Mouse (Mus musculus) MEL (cell line): ENCODE results near the gene Bcan. TPM values are rescaled to one million over a fixed set of nuclear protein-coding genes. Genes with fewer than 3 reads are reported as not detected.
A peak's percentile ranks its signal among the peaks of the same experiment; 100 is the strongest.

Source experiments
- DNase-seq: peaks from one replicate; pipeline ENCODE4 v3.0.0; 2011; ENCODE audit warnings: low read depth, low spot score
- H3K27ac ChIP-seq: 2 replicates; pipeline ENCODE4 v1.5.1; 2012; ENCODE audit warnings: low read depth, mild to moderate bottlenecking, control low read depth, low read length, moderate library complexity; ENCODE audit not compliant: control insufficient read depth
- H3K27me3 ChIP-seq, 2 experiments: fragments of 150-350 bp in 1 of 2; sonication (generic) in 1 of 2; 2 replicates each; pipeline ENCODE4 v1.6.1; 2012; ENCODE audit warnings: low read length in 2 of 2, mild to moderate bottlenecking in 2 of 2, improper control_type of control experiment in 1 of 2, moderate library complexity in 1 of 2; ENCODE audit not compliant: insufficient read depth in 2 of 2, control insufficient read depth in 1 of 2
- H3K36me3 ChIP-seq, 2 experiments: 2 replicates each; pipeline ENCODE4 v1.6.1; 2012 to 2014; ENCODE audit warnings: low read length in 2 of 2, improper control_type of control experiment in 1 of 2, inconsistent platforms in 1 of 2, mild to moderate bottlenecking in 1 of 2; ENCODE audit not compliant: insufficient read depth in 2 of 2, control insufficient read depth in 1 of 2
- H3K4me1 ChIP-seq, 2 experiments: fragments of 150-350 bp in 1 of 2; sonication (generic) in 1 of 2; 2 replicates each; pipeline ENCODE4 v1.6.1; 2012; ENCODE audit warnings: low read length in 2 of 2, improper control_type of control experiment in 1 of 2, mild to moderate bottlenecking in 1 of 2; ENCODE audit not compliant: insufficient read depth in 2 of 2, control insufficient read depth in 1 of 2
- H3K4me3 ChIP-seq, 2 experiments: fragments of 150-350 bp in 1 of 2; sonication (generic) in 1 of 2; 2 replicates each; pipeline ENCODE4 v1.5.1; 2012; ENCODE audit warnings: low read depth in 2 of 2, low read length in 2 of 2, mild to moderate bottlenecking in 2 of 2, moderate library complexity in 2 of 2, control low read depth in 1 of 2, improper control_type of control experiment in 1 of 2; ENCODE audit not compliant: control insufficient read depth in 1 of 2, insufficient read depth in 1 of 2
- H3K79me2 ChIP-seq: 2 replicates; pipeline ENCODE4 v1.6.1; 2012; ENCODE audit warnings: mild to moderate bottlenecking, low read length, moderate library complexity; ENCODE audit not compliant: control insufficient read depth, poor library complexity, insufficient read depth
- H3K9ac ChIP-seq: 2 replicates; pipeline ENCODE4 v1.6.1; 2012; ENCODE audit warnings: low read depth, mild to moderate bottlenecking, control low read depth, low read length, moderate library complexity; ENCODE audit not compliant: control insufficient read depth, poor library complexity, severe bottlenecking
- H3K9me3 ChIP-seq: fragments of 150-350 bp; sonication (generic); replicated peaks from 2 replicates; pipeline ENCODE4 v1.6.1; 2012; ENCODE audit warnings: mild to moderate bottlenecking, low read length, improper control_type of control experiment, moderate library complexity; ENCODE audit not compliant: insufficient read depth
- BHLHE40 ChIP-seq: IDR thresholded peaks from 2 replicates; pipeline ENCODE4 v1.6.1; 2012; ENCODE audit warnings: low read depth, mild to moderate bottlenecking, inconsistent platforms, low read length, improper control_type of control experiment, borderline replicate concordance
- CHD1 ChIP-seq: IDR thresholded peaks from 2 replicates; pipeline ENCODE4 v1.6.1; 2012; ENCODE audit warnings: low read depth, mild to moderate bottlenecking, inconsistent platforms, low read length, improper control_type of control experiment
- CTCF ChIP-seq, 3 experiments: IDR thresholded peaks in 2 of 3; conservative IDR thresholded peaks in 1 of 3; 2 replicates each; pipeline ENCODE4 v1.5.1; 2011 to 2012; ENCODE audit warnings: low read length in 3 of 3, low read depth in 2 of 3, mild to moderate bottlenecking in 2 of 3, improper control_type of control experiment in 1 of 3, inconsistent platforms in 1 of 3, mixed read lengths in 1 of 3, moderate library complexity in 1 of 3; ENCODE audit not compliant: control insufficient read depth in 1 of 3, insufficient read depth in 1 of 3, poor library complexity in 1 of 3, severe bottlenecking in 1 of 3
- E2F4 ChIP-seq: IDR thresholded peaks from 2 replicates; pipeline ENCODE4 v1.6.1; 2011; ENCODE audit warnings: low read depth, low read length, improper control_type of control experiment, borderline replicate concordance
- EP300 ChIP-seq, 2 experiments: IDR thresholded peaks; 2 replicates each; pipeline ENCODE4 v1.6.1; 2011; ENCODE audit warnings: improper control_type of control experiment in 2 of 2, low read length in 2 of 2, low read depth in 1 of 2, mild to moderate bottlenecking in 1 of 2
- HCFC1 ChIP-seq: IDR thresholded peaks from 2 replicates; pipeline ENCODE4 v1.6.1; 2012; ENCODE audit warnings: low read depth, mild to moderate bottlenecking, inconsistent platforms, low read length, improper control_type of control experiment, moderate library complexity
- MAFK ChIP-seq: IDR thresholded peaks from 2 replicates; pipeline ENCODE4 v1.6.1; 2011; ENCODE audit warnings: low read depth, mild to moderate bottlenecking, low read length, improper control_type of control experiment, borderline replicate concordance
- MAX ChIP-seq: IDR thresholded peaks from 2 replicates; pipeline ENCODE4 v1.6.1; 2011; ENCODE audit warnings: low read length, improper control_type of control experiment
- MAZ ChIP-seq: IDR thresholded peaks from 2 replicates; pipeline ENCODE4 v1.6.1; 2012; ENCODE audit warnings: low read depth, mild to moderate bottlenecking, inconsistent platforms, low read length, improper control_type of control experiment
- MXI1 ChIP-seq: IDR thresholded peaks from 2 replicates; pipeline ENCODE4 v1.6.1; 2011; ENCODE audit warnings: mild to moderate bottlenecking, low read depth, low read length, improper control_type of control experiment
- MYC ChIP-seq: IDR thresholded peaks from 2 replicates; pipeline ENCODE4 v1.6.1; 2011; ENCODE audit warnings: low read depth, mild to moderate bottlenecking, low read length, improper control_type of control experiment, moderate library complexity
- NELFE ChIP-seq: IDR thresholded peaks from 2 replicates; pipeline ENCODE4 v1.6.1; 2011; ENCODE audit warnings: low read depth, low read length, improper control_type of control experiment
- NRF1 ChIP-seq: IDR thresholded peaks from 2 replicates; pipeline ENCODE4 v1.6.1; 2014; ENCODE audit warnings: low read depth, mild to moderate bottlenecking, inconsistent platforms, low read length, improper control_type of control experiment, moderate library complexity; ENCODE audit not compliant: poor library complexity, insufficient read depth, severe bottlenecking
- POLR2A ChIP-seq, 2 experiments: IDR thresholded peaks; 2 replicates each; pipeline ENCODE4 v1.6.1; 2011 to 2012; ENCODE audit warnings: low read length in 2 of 2, mild to moderate bottlenecking in 2 of 2, control low read depth in 1 of 2, improper control_type of control experiment in 1 of 2, low read depth in 1 of 2, moderate library complexity in 1 of 2; ENCODE audit not compliant: control insufficient read depth in 1 of 2, insufficient read depth in 1 of 2, poor library complexity in 1 of 2
- POLR2AphosphoS5 ChIP-seq: IDR thresholded peaks from 2 replicates; pipeline ENCODE4 v1.6.1; 2012; ENCODE audit warnings: low read depth, borderline replicate concordance, mild to moderate bottlenecking, inconsistent platforms, low read length, moderate library complexity, mixed read lengths
- RAD21 ChIP-seq: IDR thresholded peaks from 2 replicates; pipeline ENCODE4 v1.6.1; 2011; ENCODE audit warnings: mild to moderate bottlenecking, low read depth, low read length, improper control_type of control experiment
- RCOR1 ChIP-seq: IDR thresholded peaks from 2 replicates; pipeline ENCODE4 v1.6.1; 2012; ENCODE audit warnings: low read depth, mild to moderate bottlenecking, inconsistent platforms, low read length, improper control_type of control experiment
- SIN3A ChIP-seq: IDR thresholded peaks from 2 replicates; pipeline ENCODE4 v1.6.1; 2012; ENCODE audit warnings: low read length, improper control_type of control experiment, inconsistent platforms
- SMC3 ChIP-seq: IDR thresholded peaks from 2 replicates; pipeline ENCODE4 v1.6.1; 2011; ENCODE audit warnings: low read depth, low read length, improper control_type of control experiment
- TAL1 ChIP-seq: IDR thresholded peaks from 2 replicates; pipeline ENCODE4 v1.6.1; 2012; ENCODE audit warnings: mild to moderate bottlenecking, inconsistent platforms, low read length, moderate library complexity, mixed read lengths
- TBP ChIP-seq: IDR thresholded peaks from 2 replicates; pipeline ENCODE4 v1.8.0; 2011; ENCODE audit warnings: low read depth, low read length, improper control_type of control experiment
- UBTF ChIP-seq: IDR thresholded peaks from 2 replicates; pipeline ENCODE4 v1.6.1; 2012; ENCODE audit warnings: low read depth, mild to moderate bottlenecking, inconsistent platforms, low read length, improper control_type of control experiment, moderate library complexity, borderline replicate concordance; ENCODE audit not compliant: insufficient read depth
- USF2 ChIP-seq, 2 experiments: IDR thresholded peaks; 2 replicates each; pipeline ENCODE4 v1.6.1; 2011 to 2012; ENCODE audit warnings: improper control_type of control experiment in 2 of 2, low read length in 2 of 2, borderline replicate concordance in 1 of 2, inconsistent platforms in 1 of 2, low read depth in 1 of 2, mild to moderate bottlenecking in 1 of 2; ENCODE audit not compliant: insufficient read depth in 1 of 2
- ZC3H11A ChIP-seq: IDR thresholded peaks from 2 replicates; pipeline ENCODE4 v1.6.1; 2012; ENCODE audit warnings: low read depth, mild to moderate bottlenecking, inconsistent platforms, low read length, improper control_type of control experiment
- ZKSCAN1 ChIP-seq: IDR thresholded peaks from 2 replicates; pipeline ENCODE4 v1.6.1; 2012; ENCODE audit warnings: low read depth, mild to moderate bottlenecking, inconsistent platforms, low read length, improper control_type of control experiment, moderate library complexity
- ZMIZ1 ChIP-seq: IDR thresholded peaks from 2 replicates; pipeline ENCODE4 v1.6.1; 2012; ENCODE audit warnings: low read depth, mild to moderate bottlenecking, inconsistent platforms, low read length, improper control_type of control experiment, moderate library complexity
- ZNF384 ChIP-seq: IDR thresholded peaks from 2 replicates; pipeline ENCODE4 v1.6.1; 2012; ENCODE audit warnings: low read depth, mild to moderate bottlenecking, inconsistent platforms, low read length, improper control_type of control experiment
- polyA plus RNA-seq, 2 experiments: library from polyadenylated mRNA; stranded (reverse) in 1 of 2; unstranded in 1 of 2; fragments of >175 nt in 1 of 2; fragments of >200 nt in 1 of 2; gene quantifications; 2 replicates each; pipeline versions ENCODE4 v1.2.1 to v1.2.4; 2012; ENCODE audit warnings: low replicate concordance in 2 of 2, low read depth in 1 of 2; ENCODE audit not compliant: insufficient read length in 2 of 2, insufficient read depth in 1 of 2, missing spikeins in 1 of 2
- total RNA-seq: library from RNA; depleted of rRNA; stranded (reverse); fragments of 300-350 nt; gene quantifications from 2 replicates; pipeline ENCODE4 v1.2.3, GENCODE M21; 2012

Bcan gene
- total and polyA plus RNA-seq, 3 experiments: not detected

DNA sequence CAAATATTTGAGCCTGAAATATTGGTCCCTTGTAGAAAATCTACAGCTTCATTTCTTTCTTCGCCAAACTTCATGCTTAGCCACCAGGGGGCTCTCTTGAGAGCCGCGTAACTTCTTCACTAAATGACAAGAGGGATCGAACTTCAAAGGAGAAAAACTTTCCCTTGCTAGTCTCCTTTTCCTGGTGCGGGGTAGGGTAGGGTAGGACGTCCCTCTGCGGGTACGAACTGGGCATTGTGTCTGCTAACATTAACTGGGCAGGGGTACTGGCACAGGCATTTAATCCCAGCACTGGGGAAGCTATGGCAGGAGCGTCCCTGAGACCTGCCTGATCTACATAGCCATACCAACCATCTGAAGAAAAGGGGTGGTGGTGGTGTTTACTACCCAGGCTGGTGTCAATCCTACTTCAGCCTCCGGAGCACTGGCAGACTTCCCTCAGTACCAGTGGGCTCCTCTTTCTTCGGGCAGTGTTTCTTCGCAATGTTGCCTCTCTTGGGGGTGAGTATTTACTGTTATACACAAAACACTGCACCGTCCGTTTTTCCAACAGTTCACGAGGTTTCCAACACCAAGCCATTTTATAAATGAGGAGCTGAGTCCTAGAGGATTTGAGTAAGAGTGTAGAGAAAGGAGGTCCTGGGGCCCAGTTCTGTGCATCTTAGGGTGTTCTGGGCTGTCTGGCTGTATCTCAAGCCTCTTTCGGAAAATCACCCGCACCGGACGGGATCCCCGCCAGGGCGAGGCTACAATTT, 29.7 kb downstream of the Bcan start:
- Histone ChIP-seq H3K4me1 (no peaks in the 10 kb centered on the region), H3K4me3 (peak overlapping the region in 1 of 2 experiments; percentile 43; a peak in 1 of 4 replicates)

DNA sequence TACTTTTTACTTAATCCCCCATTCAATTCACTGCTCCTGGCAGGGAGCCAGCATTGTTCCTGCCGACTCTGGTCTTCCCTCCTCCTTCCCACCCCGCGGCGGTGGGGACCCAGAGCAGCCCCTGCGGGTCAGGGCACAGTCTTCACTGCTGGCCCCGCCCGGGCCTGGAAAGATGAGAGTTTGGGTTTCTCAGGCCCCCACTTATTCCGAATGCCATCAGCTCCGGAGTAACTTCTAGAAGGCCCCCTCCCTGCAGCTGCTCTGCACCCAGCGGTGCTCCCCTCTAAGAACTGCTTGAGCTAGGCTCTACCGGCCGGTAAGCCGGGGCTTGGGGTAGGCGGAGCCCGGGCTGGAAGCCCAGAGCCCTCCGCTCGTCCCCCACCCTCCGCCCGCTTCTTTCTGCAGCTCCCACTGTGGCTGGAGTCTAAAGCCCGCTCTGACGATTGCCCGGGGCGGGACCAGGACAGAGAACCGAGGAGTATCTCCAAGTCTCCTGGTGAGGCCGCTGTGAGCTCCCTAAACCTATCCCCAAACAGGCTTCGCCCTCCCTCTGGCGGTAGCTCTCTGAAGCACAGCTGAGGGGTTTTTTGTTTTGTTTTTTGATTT, 39.3 kb downstream of the Bcan start:
- Histone ChIP-seq H3K79me2 (no peaks in the 10 kb centered on the region), H3K9me3 (no peaks in the 10 kb centered on the region), H3K27me3 (no peaks in the 10 kb centered on the region; a peak in 2 of 4 replicates), H3K4me3 (peak overlapping the region; percentile 54 to 55), H3K4me1 (peaks cover 0 to 10% of the 10 kb centered on the region in 2 experiments; a peak in 2 of 4 replicates), H3K9ac (peak overlapping the region; percentile 43), H3K36me3 (no peaks in the 10 kb centered on the region), H3K27ac (no peak overlapping the region)
- peak; percentile 93 for DNase-seq
- TF ChIP-seq SIN3A (peak; percentile 79), EP300 (IDR thresholded peaks at IDR 0.05; ENCODE audit: low read depth in 1 of 2, low read length in 2 of 2) (no peak), MAX (no peak), UBTF (peak; percentile 88), CTCF (IDR thresholded peaks at IDR 0.05 in 2 of 3, conservative IDR thresholded peaks at IDR 0.05 in 1 of 3; ENCODE audit: control insufficient read depth in 1 of 3, insufficient read depth in 1 of 3, low read depth in 2 of 3, low read length in 3 of 3, poor library complexity in 1 of 3, severe bottlenecking in 1 of 3) (peak in 2 of 3 experiments; percentile 73 to 93; a peak in 5 of 6 replicates), MXI1 (no peak), TBP (0 out of 2 replicates have a peak, but pooled peaks have one; percentile 25), MYC (no peak), E2F4 (no peak), RCOR1 (no peak), ZNF384 (peak; percentile 47; the same call in 1 of the 2 replicates), ZMIZ1 (no peak), ZC3H11A (peak; percentile 79), NELFE (no peak), SMC3 (peak; percentile 94), CHD1 (no peak), POLR2AphosphoS5 (no peak), ZKSCAN1 (no peak), RAD21 (peak; percentile 89), MAZ (no peak; the same call in 1 of the 2 replicates), NRF1 (no peak), HCFC1 (peak; percentile 68), BHLHE40 (no peak)

More for the DNA sequence above, 29.7 kb downstream of the Bcan start:
- Histone ChIP-seq H3K27ac (no peak overlapping the region), H3K9ac (peak overlapping the region; percentile 52), H3K9me3 (no peaks in the 10 kb centered on the region), H3K27me3 (peaks cover 4 to 10% of the 10 kb centered on the region in 2 experiments; a peak in 3 of 4 replicates), H3K36me3 (no peaks in the 10 kb centered on the region), H3K79me2 (no peaks in the 10 kb centered on the region; the same call in 1 of the 2 replicates)
- peak; percentile 68 for DNase-seq
- no peak for TF ChIP-seq RCOR1
- TF ChIP-seq CHD1: no peak
- TF ChIP-seq TBP: no peak
- peak; percentile 88 for TF ChIP-seq SMC3
- peak; percentile 67 to 86 (median 75) for TF ChIP-seq CTCF (IDR thresholded peaks at IDR 0.05 in 2 of 3, conservative IDR thresholded peaks at IDR 0.05 in 1 of 3; ENCODE audit: control insufficient read depth in 1 of 3, insufficient read depth in 1 of 3, low read depth in 2 of 3, low read length in 3 of 3, poor library complexity in 1 of 3, severe bottlenecking in 1 of 3)
- no peak for TF ChIP-seq USF2 (IDR thresholded peaks at IDR 0.05; ENCODE audit: borderline replicate concordance in 1 of 2, insufficient read depth in 1 of 2, low read depth in 1 of 2, low read length in 2 of 2)
- TF ChIP-seq POLR2A (IDR thresholded peaks at IDR 0.05; ENCODE audit: control insufficient read depth in 1 of 2, insufficient read depth in 1 of 2, low read depth in 1 of 2, low read length in 2 of 2, poor library complexity in 1 of 2): no peak
- TF ChIP-seq BHLHE40: no peak
- TF ChIP-seq MAFK: no peak
- no peak for TF ChIP-seq UBTF
- TF ChIP-seq TAL1: no peak
- peak; percentile 48 for TF ChIP-seq RAD21
- TF ChIP-seq MXI1: no peak
- TF ChIP-seq SIN3A: no peak
- TF ChIP-seq ZC3H11A: peak; percentile 49
